In the genomic region with DNA sequence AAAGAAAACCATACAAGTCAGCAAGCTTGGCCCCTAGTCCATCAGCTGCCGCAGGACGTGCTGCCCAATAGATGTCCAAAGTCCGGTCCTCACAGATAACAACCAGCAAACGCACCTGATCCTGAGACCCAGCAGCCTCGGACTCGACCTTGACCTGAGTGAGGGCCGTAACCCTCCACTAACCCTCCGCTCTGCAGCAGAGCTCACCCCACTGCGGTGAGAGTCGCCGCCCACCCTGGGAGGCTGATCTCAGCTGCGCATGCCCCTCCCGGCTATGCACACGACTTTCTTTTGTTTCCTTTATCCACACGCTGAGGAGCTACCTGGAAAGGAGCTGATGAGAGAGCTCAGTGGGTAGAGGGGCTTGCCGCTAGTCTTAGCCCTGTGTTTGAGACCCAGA, we compare ENCODE assay signal across 8 mouse cellular contexts. TPM values are rescaled to one million over a fixed set of nuclear protein-coding genes. Genes with fewer than 3 reads are reported as not detected.
A peak's percentile ranks its signal among the peaks of the same experiment; 100 is the strongest.
DNase-seq lines count a peak whose midpoint lies in the region; ATAC-seq lines count a peak whose summit lies in the region.

No protein-coding gene starts in this region.

- H3K27ac ChIP-seq in embryonic facial prominence, embryonic 14.5 days (replicated peaks; ENCODE audit: low read depth, low read length), result 0 out of 2 replicates have a peak overlapping the region, but pooled peaks have one; percentile 74
- peak overlapping the region; percentile 64 for H3K27ac ChIP-seq in limb, embryonic 12.5 days
- no peak overlapping the region for H3K27ac ChIP-seq in stomach, embryonic 14.5 days (ENCODE audit: low read length)

- peak overlapping the region; percentile 50 for H3K9ac ChIP-seq in embryonic facial prominence, embryonic 14.5 days (ENCODE audit: low read depth, low read length)
- peak overlapping the region; percentile 50 for H3K9ac ChIP-seq in limb, embryonic 12.5 days (replicated peaks)
- peak overlapping the region; percentile 7; the same call in 1 of the 2 replicates for H3K9ac ChIP-seq in stomach, embryonic 14.5 days (replicated peaks; ENCODE audit: low read depth, low read length)

- peaks cover 34% of the 10 kb centered on the region for H3K36me3 ChIP-seq in embryonic facial prominence, embryonic 14.5 days (ENCODE audit: control insufficient read depth, insufficient read depth, low read length)
- peaks cover 34% of the 10 kb centered on the region for H3K36me3 ChIP-seq in limb, embryonic 12.5 days
- H3K36me3 ChIP-seq in stomach, embryonic 14.5 days (ENCODE audit: control insufficient read depth, insufficient read depth, low read length), result peaks cover 19% of the 10 kb centered on the region; the same call in 1 of the 2 replicates

- intact Hi-C loops in gastrocnemius, postnatal 14 days (cut with DNase I; ENCODE audit: low total_unique reads), result no loop called here

- H3K9me3 ChIP-seq in embryonic facial prominence, embryonic 14.5 days (ENCODE audit: control insufficient read depth, low read length), result no peaks in the 10 kb centered on the region
- peaks cover 6% of the 10 kb centered on the region; the same call in 1 of the 2 replicates for H3K9me3 ChIP-seq in limb, embryonic 12.5 days
- no peaks in the 10 kb centered on the region for H3K9me3 ChIP-seq in stomach, embryonic 14.5 days (ENCODE audit: control insufficient read depth, low read depth, low read length)

- ATAC-seq in embryonic facial prominence, embryonic 14.5 days (ENCODE audit: low read depth), result peak; percentile 81
- 0 out of 2 replicates have a peak, but pooled peaks have one; percentile 21 for ATAC-seq in limb, embryonic 12.5 days (ENCODE audit: insufficient number of reproducible peaks, insufficient read depth, low FRiP score, low TSS enrichment, low read depth)
- peak; percentile 70 for ATAC-seq in stomach, embryonic 14.5 days (ENCODE audit: insufficient number of reproducible peaks, insufficient read depth, low FRiP score, low read depth)

- peaks cover 8% of the 10 kb centered on the region; the same call in 1 of the 2 replicates for H3K4me1 ChIP-seq in embryonic facial prominence, embryonic 14.5 days (ENCODE audit: control insufficient read depth, insufficient read depth, low read length)
- peaks cover 25% of the 10 kb centered on the region for H3K4me1 ChIP-seq in limb, embryonic 12.5 days (replicated peaks)
- H3K4me1 ChIP-seq in stomach, embryonic 14.5 days (ENCODE audit: control insufficient read depth, insufficient read depth, low read length), result peaks cover 11% of the 10 kb centered on the region; the same call in 1 of the 2 replicates

- DNase-seq in kidney, postnatal 4 days, result peak; percentile 39 to 58
- DNase-seq in kidney, adult 8-10 months, result no peak
- peak; percentile 82 for DNase-seq in embryonic facial prominence, embryonic 14.5 days (ENCODE audit: low spot score)
- DNase-seq in layer of hippocampus, adult 11-12 months (ENCODE audit: low spot score), result no peak
- no peak for DNase-seq in layer of hippocampus, postnatal 10 days (ENCODE audit: low spot score in 2 of 2)
- DNase-seq in gastrocnemius, postnatal 14 days, result no peak

- H3K4me2 ChIP-seq in embryonic facial prominence, embryonic 14.5 days (ENCODE audit: low read depth, low read length), result peak overlapping the region; percentile 50
- H3K4me2 ChIP-seq in limb, embryonic 12.5 days, result peak overlapping the region; percentile 53
- H3K4me2 ChIP-seq in stomach, embryonic 14.5 days (replicated peaks; ENCODE audit: low read depth, low read length), result peak overlapping the region; percentile 42

- 18% methylated on average over 16 of the region's 16 CpGs for WGBS in embryonic facial prominence, embryonic 14.5 days
- WGBS in limb, embryonic 12.5 days, result 18% methylated on average over 16 of the region's 16 CpGs
- WGBS in stomach, embryonic 14.5 days, result 14% methylated on average over 16 of the region's 16 CpGs

- peak overlapping the region; percentile 21 for H3K4me3 ChIP-seq in embryonic facial prominence, embryonic 14.5 days (ENCODE audit: low read depth, low read length)
- peak overlapping the region; percentile 28 for H3K4me3 ChIP-seq in limb, embryonic 12.5 days (replicated peaks)
- H3K4me3 ChIP-seq in stomach, embryonic 14.5 days (ENCODE audit: low read depth, low read length), result peak overlapping the region; percentile 15; the same call in 1 of the 2 replicates

- no peaks in the 10 kb centered on the region for H3K27me3 ChIP-seq in embryonic facial prominence, embryonic 14.5 days (replicated peaks; ENCODE audit: control insufficient read depth, insufficient read depth, low read length)
- no peaks in the 10 kb centered on the region for H3K27me3 ChIP-seq in limb, embryonic 12.5 days
- no peaks in the 10 kb centered on the region for H3K27me3 ChIP-seq in stomach, embryonic 14.5 days (ENCODE audit: control insufficient read depth, insufficient read depth, low read length)

RNA-seq across cellular contexts. Expression of gene Keap1, which starts 11.8 kb away (rescaled TPM):
- 43.0 and 49.6 TPM in 2 replicates for polyA plus RNA-seq in embryonic facial prominence, embryonic 14.5 days (2014; fragmentation: Nextera tagmentation; extraction: Ambion mirVana)
- 64.7 and 65.2 TPM in 2 replicates for polyA plus RNA-seq in limb, embryonic 12.5 days (2016; fragmentation: Nextera tagmentation; extraction: Ambion mirVana)
- 34.5 and 40.3 TPM in 2 replicates for polyA plus RNA-seq in stomach, embryonic 14.5 days (2014; fragmentation: Nextera tagmentation; extraction: Ambion mirVana)
- total RNA-seq in layer of hippocampus, postnatal 10 days (2021), result 10 to 100 TPM; 51.7 to 56.5 TPM
- 10 to 100 TPM; 53.6 to 55.2 TPM for total RNA-seq in gastrocnemius, postnatal 14 days (2021)

RNA-seq across cellular contexts. Expression of gene S1pr5, which starts 20.9 kb away (rescaled TPM):
- polyA plus RNA-seq in embryonic facial prominence, embryonic 14.5 days (2014; fragmentation: Nextera tagmentation; extraction: Ambion mirVana), result 0.96 and 1.3 TPM in 2 replicates
- 0.31 and 0.63 TPM in 2 replicates for polyA plus RNA-seq in limb, embryonic 12.5 days (2016; fragmentation: Nextera tagmentation; extraction: Ambion mirVana)
- polyA plus RNA-seq in stomach, embryonic 14.5 days (2014; fragmentation: Nextera tagmentation; extraction: Ambion mirVana), result 0.27 and 0.48 TPM in 2 replicates
- 1 to 10 TPM; 2.4 to 3.0 TPM for total RNA-seq in layer of hippocampus, postnatal 10 days (2021)
- under 1 TPM; 0.10 to 0.27 TPM for total RNA-seq in gastrocnemius, postnatal 14 days (2021)

RNA-seq across cellular contexts. Expression of gene Atg4d, which starts 37.8 kb away (rescaled TPM):
- 26.3 and 35.5 TPM in 2 replicates for polyA plus RNA-seq in embryonic facial prominence, embryonic 14.5 days (2014; fragmentation: Nextera tagmentation; extraction: Ambion mirVana)
- 29.8 and 34.9 TPM in 2 replicates for polyA plus RNA-seq in limb, embryonic 12.5 days (2016; fragmentation: Nextera tagmentation; extraction: Ambion mirVana)
- 38.8 and 43.5 TPM in 2 replicates for polyA plus RNA-seq in stomach, embryonic 14.5 days (2014; fragmentation: Nextera tagmentation; extraction: Ambion mirVana)
- 10 to 100 TPM; 28.8 to 29.4 TPM for total RNA-seq in layer of hippocampus, postnatal 10 days (2021)
- total RNA-seq in gastrocnemius, postnatal 14 days (2021), result 10 to 100 TPM; 36.2 to 39.6 TPM

Comparison
In these comparisons a context has a peak if more than half of its experiments do, and no peak if none do; other contexts are left out.
1. DNase-seq: peak in kidney, postnatal 4 days (2 of 2) and embryonic facial prominence, embryonic 14.5 days (single experiment); none in kidney, adult 8-10 months (0 of 2), layer of hippocampus, adult 11-12 months (single experiment), layer of hippocampus, postnatal 10 days (0 of 2) and gastrocnemius, postnatal 14 days (single experiment).
2. ATAC-seq: peak in every context shown above with its lines; median percentile 81 in embryonic facial prominence, embryonic 14.5 days; 70 in stomach, embryonic 14.5 days; 21 in limb, embryonic 12.5 days.
3. Peak in every context shown above with its lines, with median percentiles within 50 percentile points of each other: H3K4me2 ChIP-seq, H3K4me3 ChIP-seq and H3K9ac ChIP-seq.